Mouse (Mus musculus): ENCODE results near the gene Gnat1.

The Gnat1 gene

DNA sequence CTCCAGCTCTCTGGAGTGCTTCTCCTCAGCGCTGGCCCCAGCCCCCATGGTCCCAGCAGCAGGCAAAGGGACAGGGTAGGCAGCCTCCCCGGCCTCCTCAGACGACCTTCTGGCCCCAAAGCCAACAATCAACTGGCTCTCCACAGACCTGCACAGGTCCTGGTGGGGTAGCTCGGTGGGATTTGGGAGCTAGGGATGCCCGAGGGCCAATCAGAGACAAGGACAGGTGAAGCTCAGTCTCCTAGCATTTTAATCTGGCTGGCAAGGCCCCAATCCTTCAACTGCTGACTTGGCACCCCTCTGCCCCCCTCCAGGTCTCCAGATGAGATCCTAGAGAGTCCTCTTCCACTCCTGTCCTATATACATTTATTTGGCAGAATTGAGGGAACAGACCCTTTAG, at the start of gene Gnat1:
Gnat1 (minus strand) TSS at position 212 of the 400 bp plus-strand sequence.
- no peak for DNase-seq (ENCODE audit: low spot score in 2 of 2)

DNA sequence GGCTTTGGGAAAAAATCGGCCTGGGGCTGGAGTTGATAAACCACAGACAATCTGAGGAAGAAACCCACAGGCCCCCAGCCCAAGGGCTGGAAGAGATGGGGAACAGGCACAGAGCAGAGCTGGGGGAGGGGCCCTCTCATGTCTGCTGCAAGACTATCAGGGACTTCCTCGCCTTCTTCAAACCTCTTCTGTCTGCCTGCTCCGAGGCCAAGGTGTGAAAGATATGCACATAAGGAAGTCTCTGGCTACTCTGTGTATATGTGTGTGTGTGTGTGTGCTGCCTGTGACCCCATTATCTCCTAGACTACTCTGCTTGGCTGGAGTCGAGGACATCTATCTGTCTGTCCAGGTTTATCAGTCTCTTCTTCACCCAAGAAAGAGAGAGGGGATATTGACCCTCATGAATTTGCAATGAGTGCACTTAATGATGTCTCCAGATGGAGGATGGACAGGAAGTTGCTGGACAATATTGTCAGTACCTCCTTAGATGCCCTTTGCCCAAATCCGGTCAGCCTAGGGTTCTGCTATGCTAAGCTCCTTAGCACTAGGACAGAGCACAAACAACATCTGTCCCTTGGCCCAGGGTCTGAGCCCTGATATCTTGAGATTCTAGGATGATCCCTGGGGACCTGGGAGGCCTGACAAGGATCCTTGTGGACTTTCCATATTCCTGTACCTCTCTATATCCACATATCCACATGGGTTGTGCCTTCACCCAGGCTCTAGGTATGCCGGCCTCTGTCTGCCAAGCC, 49.6 kb upstream of the Gnat1 start:
- DNase-seq (ENCODE audit: low spot score in 2 of 2) = no peak

DNA sequence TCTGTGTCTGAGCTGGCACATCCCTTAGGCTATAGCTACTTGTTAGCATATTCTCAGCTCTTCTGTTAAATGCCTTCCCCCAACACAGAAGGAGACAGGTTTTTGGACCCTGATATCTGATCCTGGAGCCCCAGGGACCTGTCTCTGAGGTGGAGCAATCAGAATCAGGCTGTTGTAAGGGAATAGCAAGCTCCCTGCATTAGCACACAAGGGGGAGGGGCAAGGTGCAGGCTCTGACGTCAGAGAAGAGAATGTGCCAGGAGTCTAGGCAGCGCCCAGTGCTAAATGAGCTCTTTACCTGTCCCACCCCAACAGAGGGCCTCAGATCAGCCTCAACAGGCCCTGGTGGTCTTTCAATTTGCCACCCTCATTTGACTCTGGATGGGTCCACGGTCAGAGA, 47.5 kb upstream of the Gnat1 start:
- DNase-seq (ENCODE audit: low spot score in 2 of 2) = no peak

DNA sequence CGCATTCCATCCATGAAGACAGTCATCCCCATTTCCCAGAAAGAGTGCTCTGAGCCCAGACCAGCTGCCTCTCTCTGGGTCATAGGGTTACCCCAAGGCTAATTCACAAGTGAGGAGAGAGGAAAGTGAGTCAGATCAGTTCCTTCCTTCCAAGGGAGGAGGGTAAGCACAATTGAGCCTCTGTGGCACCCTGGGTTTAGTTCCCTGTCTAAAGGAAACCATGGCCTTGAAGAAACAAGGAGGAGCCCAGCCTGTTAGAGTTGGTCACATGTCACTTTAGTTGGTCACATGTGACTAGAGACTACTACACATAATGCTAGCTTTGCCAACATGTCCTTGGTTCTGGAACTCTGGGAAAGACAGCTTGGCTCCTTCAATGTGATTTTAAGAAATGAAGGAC, 45.3 kb upstream of the Gnat1 start:
- no peak for DNase-seq (ENCODE audit: low spot score in 2 of 2)

DNA sequence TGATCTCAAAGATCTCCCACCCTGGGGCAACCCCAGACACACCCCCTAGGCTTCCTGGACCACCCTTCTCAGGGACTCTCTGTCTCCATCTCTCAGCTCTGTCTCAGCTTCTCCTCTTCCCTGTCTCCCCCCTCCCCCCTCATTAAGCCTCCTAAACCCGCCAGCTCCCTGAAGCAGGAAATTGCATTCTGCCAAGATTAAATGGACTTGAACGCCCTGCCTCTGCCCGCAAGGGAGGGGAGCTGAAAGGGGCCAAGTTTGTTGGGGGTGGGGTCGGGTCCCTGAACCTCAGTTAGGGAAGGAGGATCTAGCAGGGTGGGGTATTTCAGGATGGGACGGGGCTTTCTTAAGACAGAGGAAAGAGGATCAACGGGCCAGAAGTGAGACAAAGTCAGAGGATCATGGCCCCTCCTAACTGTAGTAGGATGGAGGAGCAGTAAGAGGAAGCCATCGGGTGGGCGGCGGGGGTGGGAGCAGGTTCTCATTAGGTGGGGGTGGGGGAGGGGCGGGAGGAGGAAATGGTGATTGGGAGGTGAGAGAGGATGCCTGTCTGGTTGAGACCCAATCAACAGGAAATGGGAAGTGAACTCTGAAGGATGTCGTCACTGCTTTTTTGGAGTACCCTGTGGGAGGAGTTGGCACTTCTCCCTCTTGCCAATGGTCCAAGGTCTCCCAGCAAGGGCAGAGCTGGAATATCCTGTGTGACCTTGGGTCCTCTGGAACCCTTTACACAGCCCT, 44.5 kb upstream of the Gnat1 start:
- no peak for DNase-seq (ENCODE audit: low spot score in 2 of 2)

DNA sequence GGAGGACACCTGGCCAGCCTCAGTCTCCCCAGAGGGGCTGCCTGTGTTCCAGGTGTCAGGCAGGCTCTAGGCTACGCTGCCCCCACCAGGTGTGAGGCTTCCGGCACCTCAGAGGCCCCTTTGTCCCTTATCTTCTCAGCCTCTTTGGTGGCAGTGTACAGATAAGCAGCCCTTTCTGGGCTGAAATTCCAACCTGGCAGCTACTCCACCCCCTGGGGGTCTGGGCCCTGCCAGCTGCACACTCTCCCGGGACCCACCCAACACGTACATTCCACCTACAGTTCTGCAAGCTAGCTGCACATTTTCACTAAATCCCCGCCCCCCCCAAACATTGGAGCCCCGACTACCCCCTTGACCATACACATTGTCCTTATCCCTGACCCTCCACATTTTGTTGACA, 43.8 kb upstream of the Gnat1 start:
- DNase-seq (ENCODE audit: low spot score in 2 of 2) = no peak

DNA sequence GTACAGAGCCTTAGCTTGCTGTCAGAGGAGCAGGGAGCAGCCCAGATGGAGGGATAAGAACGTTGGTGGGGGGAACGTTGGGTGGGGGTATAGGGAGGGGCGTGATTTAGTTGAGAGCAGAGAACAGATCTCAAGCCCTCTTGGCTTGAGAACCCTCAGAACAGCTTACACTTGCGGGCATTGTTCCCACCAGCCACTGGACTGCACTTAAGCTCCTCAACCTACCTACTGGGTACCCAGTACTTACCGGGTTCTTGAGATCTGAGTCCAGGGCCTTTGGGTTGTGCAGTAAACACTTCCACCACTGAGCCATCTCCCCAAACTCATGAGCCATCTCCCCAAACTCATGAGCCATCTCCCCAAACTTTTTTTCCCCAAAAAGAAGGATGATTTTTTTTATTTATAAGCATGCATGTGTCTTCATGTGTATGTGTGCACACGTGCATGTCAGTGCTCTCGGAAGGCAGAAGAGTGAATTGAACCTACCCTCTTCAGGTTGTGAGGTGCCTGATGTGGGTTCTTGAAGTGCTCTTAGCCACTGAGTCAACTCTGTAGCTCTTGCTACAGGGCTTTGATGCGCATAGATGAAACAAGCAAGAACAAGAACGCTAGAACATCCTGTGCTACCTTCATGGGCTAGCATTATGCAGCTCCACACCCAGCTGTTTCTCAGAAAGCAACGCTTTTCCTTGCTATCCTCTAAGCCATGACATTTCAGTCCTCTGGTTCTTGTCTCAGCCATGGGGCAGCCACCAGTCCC, 39.4 kb upstream of the Gnat1 start:
- no peak for DNase-seq (ENCODE audit: low spot score in 2 of 2)

DNA sequence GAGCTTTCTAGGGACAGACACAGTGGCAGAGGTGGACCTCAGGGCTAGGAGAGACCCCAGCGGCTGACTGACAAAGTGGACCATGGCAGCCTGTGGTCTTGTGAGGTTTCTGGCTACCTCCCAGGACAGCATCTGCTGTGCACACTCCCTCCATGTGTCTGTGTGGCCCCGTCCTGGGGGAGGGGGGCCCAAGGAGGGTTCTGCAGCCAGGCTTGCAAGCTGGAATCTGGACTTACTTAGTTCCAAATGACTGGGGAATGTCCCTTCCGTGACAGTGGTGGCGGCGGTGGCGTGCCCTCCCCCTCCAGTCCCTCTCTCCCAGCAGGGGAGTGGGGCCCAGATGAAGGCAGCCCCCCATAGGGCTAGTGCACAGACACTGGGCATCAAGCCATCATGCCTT, 37.4 kb upstream of the Gnat1 start:
- DNase-seq (ENCODE audit: low spot score in 2 of 2) = no peak

DNA sequence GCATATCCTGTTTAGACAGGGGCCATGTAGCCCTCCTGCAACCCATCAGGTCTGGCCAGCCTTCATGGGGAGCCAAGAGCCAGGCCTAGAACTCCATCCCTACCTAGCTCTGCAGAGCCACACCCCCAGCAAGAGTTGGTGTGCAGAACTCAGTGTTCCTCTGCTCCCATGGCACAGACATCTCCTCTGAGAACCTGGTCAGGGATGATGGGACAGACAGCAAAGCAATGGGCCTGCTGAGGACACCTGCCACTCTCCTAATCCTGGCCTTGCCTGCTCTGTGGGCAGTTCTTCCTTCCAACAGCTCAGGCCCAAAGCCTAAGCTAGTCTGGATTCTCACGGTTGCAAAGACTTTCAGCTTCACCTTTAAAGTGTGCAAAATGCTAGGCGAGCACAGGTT, 36.1 kb upstream of the Gnat1 start:
- no peak for DNase-seq (ENCODE audit: low spot score in 2 of 2)

DNA sequence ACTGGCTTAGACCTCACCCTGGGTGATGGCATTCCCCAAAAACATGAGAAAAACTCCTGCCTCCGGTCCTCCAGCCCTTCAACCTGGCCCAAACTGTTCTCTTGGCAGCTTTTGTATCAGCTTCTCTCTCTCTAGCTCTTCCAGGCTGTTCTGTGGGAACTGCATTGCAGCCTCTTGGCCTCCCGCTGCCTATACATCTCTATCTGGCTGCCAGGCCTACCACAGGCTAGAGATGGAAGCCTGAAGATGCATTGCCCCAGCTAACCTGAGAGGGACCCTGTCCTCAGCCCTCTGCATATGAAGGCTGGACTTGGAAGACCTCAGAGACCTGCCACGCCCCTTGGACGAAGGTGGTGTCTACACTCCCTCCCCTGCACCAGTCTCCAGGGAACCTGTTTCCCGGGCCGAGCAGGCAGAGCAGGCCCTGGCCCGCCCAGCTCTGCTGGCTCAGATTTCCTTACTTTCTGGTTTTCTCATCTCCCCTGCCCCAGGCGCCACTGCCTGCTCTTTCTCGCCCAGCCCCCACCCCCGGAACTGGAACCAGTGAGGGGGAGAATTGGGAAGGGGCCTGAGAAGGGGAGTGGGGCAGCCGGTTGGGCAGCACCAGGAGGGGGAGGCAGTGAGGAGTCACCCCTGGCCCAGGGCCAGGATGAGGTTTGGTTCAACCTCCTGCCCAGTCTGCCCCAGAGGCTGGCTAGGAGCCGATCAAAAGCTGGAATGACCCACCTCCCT, 34.9 kb upstream of the Gnat1 start:
- peak; percentile 81 to 85 for DNase-seq (ENCODE audit: low spot score in 2 of 2)

DNA sequence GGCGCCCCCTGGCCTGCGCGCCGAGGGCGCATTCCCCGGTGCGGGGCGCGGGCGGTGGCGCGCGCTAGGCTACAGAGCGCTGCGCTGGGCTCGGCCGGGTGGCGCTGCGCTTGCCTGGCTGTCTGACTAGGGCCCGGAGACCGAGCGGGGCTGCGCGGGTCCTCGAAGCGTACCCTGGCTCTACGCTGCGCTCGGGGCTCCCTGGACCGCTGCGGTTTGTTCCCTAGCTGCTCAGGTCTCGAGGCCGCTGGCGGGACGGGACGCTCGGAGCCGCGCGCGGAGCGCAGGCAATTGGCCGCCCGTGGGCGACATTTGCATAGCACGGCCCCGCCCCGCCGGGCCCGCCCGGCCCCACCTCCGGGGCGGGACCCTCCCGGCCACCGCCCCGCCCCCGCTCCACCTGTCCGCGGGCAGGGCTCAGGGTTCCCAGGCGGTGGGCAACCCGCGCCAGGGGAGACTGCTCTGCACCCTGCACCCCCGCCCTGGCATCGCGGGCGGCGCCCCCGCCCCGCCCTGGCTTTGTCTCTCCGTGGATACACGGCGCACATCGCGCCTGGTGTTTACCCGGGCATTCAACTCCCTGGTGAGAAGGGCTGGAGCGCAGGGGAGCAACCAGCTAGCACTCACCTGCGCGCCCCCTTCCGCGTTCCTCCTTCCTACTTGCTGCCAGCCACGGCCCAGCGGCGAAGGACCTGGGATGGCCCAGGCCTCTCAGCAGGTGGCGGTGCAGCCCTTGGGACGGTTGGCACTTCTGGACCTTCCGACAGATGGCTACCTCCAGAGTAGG, 30.4 kb upstream of the Gnat1 start, which contains the start of gene Sema3f:
Sema3f (minus strand) TSS at position 779 of the 787 bp plus-strand sequence.
- peak; percentile 80 to 87 for DNase-seq (ENCODE audit: low spot score in 2 of 2)

DNA sequence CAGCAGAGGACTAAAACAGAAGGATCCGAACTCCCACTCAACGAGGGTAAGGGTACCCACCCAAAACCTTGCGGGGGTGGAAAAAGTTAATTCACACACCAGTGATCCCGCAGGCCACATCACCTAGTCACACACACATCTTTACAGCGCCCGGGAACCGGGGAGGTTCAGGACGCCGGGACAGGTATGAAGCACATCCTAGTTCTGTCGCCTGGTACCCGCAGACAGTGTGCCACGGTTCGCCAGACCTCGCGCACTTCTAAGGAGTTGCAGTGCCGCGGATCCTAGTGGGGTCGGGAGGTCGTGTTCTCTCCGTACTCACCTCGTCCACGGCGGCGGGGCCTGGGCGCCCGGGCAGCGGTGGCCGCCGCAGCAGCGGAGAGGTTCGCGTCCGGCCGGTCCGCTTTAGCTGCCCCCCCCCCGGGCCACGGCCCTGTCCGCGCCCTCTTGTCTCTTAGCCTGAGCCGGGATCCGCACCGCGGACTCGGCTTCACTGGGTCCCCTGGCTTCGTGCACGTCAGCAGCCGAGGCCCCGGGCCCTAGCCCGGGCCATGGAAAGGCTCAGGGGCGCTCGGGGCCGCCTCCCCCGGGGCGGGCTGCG, 29.7 kb upstream of the Gnat1 start:
- peak in 1 of 2 experiments; percentile 63 for DNase-seq (ENCODE audit: low spot score in 2 of 2)

DNA sequence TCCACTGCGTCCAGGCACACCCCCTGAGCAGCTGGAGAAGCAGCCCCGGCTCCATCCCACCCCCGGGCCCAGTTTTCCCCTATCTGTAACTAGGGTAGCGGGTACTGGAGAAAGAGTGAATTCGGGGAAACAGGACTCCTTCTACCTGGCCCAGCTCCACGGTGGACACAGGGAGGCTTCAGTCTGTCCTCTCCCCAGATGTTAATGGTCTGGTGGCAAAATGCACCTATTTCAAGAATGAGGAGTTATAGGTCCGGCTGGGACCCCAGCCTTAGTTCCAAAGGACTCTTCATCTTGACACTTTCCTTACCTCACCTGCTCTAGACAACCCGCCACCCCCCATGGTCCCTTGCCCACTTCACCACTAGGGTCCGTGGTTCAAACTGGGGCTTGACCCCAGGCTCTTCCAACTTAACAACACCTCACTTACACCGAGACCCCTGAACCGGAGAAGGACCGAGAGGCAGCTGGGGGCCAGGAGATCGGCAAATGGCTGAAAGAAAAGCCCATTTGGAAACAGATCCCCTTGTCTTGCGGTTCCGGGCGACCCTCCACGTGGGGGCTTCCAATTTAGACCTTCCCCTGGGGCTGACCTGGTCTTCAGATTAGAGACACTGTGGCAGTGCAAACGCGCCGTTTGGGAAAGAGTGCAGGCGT, 29.1 kb upstream of the Gnat1 start:
- no peak for DNase-seq (ENCODE audit: low spot score in 2 of 2)

DNA sequence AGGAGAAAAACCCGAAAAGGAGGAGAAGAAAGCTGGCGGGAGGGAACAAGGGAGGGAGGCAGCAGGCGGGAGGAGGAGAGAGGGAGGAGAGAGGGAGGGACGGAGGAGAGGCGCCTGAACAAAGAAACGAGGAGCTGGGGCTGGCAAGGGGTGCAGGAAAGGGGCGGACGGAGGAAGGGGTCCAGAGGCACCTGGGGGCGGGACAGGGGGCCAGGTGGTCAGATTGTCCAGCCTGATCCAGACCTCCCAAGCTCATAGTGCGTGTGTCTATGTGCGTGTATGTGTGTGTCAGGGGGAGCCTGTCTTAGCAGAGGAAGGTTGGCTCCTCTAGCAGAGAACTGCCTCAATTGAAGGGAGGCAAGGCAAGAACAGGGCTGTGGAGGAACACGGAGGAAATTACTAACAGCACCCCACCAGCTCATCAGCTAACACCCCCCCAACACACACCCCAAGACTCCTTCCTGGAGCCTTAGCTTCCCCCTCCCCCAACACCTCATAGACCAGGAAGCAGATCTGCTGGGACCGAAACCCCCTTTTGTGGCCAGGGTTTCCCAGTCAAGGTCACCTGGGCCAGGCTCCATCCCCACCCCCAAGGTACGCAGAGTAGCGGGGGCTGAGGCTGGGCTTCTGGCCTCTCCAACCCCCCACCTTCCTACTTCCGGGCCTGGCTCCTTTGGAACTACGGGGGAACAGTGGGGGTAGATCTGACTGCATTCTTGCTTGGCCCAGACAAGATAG, 28.4 kb upstream of the Gnat1 start:
- DNase-seq (ENCODE audit: low spot score in 2 of 2) = peak; percentile 50 to 59

DNA sequence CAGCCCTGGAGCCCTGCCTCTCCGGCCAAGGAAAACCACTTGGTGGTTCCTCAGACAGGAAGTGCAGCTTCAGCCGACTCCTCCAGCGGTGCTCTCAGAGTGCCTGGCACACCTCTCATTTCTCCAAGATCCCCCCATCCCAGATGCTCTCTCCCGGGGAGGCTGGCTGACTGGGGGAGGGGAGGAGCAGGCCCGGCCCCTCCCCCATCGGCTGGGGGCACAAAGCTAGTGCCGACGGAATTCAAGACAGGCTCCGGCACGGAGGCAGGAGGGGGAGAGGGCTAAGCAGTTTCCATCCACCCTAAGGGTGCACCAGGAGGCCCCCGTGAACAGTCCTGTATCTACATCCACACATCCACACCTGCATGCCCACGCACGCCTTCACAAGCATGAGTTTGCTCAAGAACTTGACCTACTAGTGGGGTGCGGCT, 27.3 kb upstream of the Gnat1 start:
- DNase-seq (ENCODE audit: low spot score in 2 of 2) = peak; percentile 80

DNA sequence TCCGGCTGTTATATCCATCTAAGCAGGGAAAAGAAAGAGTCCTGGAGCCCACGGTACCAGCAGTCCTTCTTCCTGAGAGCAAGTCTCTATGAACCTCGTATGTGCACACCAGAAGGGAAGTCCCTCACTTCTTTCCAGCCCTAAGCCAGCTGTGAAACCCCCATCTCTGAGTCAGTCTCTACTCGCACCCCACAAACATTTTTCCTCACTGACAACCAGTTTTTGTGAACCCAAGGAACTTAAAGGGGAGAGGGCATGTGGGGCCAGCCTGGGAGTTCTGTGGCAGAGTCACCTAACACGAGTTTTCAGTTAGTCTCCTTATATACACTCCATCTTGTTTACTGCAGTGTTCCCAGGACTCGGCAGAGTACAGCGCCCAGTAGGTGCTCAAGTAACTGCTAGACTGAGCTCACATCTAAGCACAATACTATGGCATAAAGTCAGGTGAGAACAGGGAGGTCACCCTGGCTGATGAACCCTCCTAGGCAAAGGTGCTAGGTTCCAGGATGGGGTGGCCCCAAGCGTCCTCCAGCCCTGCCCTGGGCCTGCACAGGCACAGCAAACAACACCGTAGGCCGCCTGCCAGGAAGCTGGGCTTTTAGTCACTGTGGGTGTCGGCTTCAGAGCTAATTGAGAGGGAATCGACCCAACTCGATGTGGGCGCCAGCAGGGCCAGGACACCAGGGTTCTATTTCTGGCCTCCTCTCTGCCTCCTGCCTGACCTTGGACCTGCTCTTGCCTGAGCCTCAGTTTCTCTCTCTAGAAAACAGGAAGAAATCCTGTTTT, 24.0 kb upstream of the Gnat1 start:
- DNase-seq (ENCODE audit: low spot score in 2 of 2) = peak in 1 of 2 experiments; percentile 70

DNA sequence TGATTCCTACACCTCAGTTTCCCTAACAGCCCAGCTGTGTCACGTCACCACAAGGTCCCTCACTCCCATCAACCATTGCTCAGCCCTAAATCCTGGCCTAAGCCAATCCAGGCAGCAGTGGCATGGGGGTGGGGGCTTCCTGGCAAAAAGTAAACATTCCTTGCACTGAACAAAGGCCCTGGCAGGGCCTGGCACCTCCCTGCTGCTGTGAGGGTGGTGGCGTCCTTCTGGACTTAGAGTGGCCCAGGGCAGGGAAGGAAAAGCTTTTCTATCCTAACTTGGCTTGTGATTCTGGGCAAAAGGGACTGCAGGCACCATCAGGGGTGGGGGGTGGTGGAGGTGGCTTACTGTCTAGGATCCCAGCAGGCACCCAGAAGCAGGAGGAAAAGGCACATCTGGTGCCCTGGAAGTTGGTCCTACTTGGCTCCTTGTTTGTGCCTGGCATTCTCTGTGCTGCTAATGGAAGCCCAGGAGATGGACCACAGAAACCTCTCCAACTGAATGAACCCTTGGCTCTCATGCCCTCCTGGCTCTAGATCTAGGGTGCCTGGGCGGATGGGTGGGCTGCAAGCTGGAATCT, 23.2 kb upstream of the Gnat1 start:
- no peak for DNase-seq (ENCODE audit: low spot score in 2 of 2)

DNA sequence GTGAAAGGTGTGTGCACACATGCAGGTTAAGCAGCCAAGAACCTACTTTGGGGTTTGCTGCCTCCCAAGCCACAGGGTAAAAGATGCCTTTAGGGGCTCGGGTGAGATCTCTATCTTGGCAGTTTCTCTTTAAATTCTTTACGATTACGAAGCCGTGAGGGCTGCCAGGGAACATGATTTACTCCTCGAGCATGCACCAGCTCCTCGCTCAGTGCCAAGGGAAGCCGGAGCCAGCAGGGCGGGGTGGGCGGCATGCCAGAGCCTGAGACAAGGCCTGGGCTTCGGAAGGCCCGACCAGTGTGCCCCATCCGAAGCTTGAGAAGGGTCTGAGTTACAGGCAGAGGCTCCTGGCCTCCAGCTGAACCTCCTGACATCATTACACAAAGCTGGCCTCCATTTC, 22.1 kb upstream of the Gnat1 start:
- DNase-seq (ENCODE audit: low spot score in 2 of 2) = peak; percentile 83

Measured in urinary bladder, adult 18-20 months (tissue).